Mouse (Mus musculus): ENCODE results near the gene Nlrp3.
"Not testable (repeated sequence)": the region's sequence is repeated elsewhere in the genome, so short reads cannot be mapped to it uniquely, and the experiment has no call there.

Gene Nlrp3

DNA sequence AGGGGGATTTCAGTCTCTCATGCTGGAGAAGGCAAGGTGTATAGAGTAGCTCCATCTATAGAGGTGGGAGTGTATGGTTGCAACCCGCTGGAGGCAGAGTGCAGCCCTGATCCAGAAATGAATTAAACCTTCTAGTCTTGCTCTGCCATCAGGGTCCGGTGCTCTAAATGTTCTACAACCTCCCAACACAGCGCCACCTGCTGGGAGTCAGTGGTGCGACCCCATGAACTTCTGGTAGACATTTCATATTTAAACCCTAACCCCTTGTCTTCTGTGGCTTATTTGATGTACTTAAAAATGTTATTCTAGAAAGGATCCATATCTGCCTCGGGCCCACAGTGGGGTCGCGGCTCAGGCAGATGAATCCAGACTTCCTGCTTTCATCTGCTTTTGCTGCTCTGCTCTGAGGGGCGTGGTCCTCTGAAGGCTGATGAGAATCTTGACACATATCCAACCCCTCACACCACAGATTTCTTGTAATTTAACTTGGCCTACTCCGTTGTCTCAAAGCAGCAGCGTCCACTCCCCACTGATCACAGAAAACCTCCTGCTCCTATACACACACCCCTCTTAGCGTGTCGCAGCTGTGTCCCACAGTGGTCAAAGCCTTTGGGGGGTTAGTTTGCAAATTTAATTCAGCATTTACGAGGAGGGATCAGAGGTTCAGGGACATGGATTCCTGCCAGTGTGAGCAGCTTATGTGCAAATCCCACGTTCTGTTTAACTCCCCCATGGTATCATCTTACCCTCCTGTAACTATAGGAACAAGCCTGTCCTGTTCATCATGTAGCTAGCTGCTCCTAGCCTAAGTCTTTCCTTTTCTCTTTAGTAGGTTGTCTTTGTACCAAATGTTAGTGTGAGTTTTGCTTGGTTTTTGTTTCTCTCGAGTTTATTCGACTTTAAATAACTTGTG lies 3.9 kb upstream of the Nlrp3 start:
- no peak for DNase-seq (ENCODE audit: low spot score)

DNA sequence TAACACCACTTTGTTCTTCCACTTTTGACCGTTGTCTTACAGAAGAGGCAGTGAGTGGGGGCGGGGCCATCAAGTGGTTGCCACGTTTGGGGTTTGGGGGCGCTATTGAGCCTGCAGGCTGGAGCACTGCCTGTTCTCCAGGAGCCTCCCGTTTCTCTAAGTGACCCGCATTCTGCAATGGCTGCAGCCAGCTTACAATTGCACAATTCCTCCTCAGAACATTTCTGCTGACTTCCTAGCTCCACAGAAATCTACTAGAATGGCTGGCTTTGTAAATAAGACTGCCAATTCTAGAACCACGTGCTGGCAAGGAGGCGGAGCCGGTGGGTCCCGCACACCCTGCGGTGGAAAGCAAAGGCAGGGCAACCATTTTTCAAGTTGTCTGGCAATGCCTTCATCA lies 3.0 kb upstream of the Nlrp3 start:
- DNase-seq (ENCODE audit: low spot score): peak; percentile 60

DNA sequence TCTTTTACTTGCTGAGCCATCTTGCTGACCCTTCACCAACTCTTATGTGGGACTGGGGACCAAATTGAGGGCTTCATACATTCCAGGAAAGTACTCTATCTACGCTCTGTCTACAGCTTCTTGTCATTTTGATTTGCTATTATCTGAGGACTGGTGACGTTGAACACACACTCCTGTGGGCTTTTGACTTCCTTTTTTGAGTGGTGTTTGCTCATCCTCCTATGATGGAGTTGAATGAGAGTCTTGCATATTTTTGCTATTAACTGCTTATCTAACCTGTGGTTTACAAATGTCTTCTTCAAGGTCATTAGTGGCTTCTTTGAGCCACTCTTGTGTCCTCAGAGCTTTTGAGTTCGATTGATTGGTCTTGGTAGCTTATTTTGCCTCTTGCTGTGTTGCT lies 1.2 kb upstream of the Nlrp3 start:
- DNase-seq (ENCODE audit: low spot score): no peak

DNA sequence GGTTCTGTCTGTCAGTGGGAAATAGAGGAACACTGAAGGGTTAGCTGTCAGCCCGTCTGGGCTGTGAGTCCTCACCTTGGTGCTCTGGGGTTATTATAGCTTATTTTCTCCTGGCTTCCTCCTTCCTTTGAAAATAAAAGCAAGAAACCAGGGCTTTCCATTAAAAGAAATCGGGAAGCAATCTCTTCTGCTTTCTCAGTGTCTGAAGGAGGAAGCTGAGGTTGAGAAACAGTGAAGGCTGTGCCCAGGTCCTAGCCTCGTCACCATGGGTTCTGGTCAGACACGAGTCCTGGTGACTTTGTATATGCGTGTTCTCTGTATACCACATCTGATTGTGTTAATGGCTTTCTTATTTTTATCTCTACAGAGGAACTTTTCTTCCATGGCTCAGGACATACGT lies 1.1 kb downstream of the Nlrp3 start:
- DNase-seq (ENCODE audit: low spot score): no peak

DNA sequence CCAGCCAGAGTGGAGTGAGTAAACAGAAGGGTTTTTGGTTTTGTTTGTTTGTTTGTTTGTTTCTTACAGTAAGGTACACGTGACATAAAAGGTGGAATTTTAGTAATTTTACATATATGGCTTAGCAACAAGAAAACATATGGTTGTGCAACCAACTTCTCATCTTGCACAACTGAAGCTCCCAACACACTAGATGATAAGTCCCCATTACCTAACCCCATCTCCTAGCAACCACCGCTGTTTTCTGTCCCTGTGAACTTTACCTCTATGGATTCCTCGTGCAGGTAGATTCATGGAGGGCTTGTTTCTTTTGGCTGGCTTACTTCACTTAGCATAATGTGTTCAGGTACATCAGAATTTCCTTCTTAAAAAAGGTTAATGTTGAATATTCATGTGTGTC lies 2.0 kb downstream of the Nlrp3 start:
- peak; percentile 54 for DNase-seq (ENCODE audit: low spot score)

DNA sequence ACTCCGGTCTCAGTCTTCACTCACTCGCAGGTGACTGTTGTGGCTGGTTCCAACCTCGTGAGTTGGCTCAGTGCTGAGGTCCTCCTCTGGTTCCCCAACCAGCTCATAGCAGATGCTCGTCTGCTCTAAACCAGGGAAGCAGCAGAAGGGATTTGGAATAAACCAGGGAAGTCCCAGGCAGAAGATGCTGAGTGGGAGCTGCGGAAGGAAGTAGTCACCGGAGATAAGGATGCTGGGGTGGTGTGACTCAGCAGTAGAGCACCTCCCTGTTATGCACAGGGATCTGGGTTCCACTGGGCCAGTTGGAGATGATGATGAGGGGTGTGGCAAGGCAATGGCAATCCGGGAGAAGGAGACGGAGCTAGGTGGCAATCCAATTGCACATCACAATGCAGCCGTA lies 2.6 kb downstream of the Nlrp3 start:
- no peak for DNase-seq (ENCODE audit: low spot score)

DNA sequence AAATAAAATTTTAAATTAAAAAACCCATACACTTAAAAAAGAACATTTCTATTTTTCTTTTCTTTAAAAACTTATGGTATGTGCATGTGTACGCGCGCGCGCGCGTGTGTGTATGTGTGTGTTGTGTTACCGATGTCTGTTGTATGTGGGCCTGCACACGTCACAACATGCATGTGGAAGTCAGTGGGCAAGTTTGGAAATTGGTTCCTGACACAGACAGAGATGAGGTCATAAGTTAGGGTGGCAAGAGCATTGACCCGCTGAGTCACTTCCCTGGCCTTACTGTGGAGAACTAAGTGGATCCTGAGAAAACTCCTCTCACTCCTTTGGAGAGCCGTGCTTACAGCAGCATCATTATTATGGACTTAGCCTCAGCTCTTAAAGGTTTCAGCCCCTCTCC lies 12.8 kb downstream of the Nlrp3 start:
- DNase-seq (ENCODE audit: low spot score): no peak

DNA sequence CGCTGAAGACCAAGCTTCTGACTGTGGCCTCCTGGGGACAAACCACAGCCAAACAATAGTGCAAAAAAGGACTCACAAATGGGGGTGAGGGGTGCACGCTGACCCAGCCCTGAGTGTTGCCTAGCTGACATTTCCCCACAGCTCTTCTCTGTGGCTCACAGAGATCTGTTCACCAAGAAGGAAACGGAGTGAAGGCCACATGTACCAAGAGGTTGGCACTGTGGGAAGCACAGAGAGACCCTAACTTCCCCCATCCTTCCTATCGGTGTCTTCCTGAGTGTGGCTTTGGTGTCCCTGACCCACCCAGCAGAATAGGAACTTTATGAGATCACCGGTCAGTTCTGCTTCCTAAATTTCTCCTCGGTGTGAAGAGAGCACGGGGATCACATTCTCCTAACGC lies 13.2 kb downstream of the Nlrp3 start:
- DNase-seq (ENCODE audit: low spot score): no peak

DNA sequence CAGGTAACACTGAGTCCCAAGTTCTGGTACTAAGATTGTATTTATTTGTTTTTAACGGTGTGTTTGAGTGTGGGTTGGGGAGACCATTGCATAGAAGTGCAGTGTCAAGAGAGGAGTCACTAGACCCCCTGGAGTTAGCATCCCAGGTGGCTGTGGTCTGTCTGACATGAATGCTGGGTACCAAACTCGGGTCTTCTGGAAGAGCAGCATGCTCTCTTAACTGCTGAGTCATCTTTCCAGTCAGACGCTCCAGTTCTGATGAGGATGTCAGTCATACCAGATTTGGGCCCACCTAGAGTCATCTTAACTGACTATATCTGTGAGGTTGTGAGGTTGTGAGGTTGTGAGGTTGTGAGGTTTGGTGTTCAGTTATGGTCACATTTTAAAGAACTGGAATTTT lies 19.5 kb downstream of the Nlrp3 start:
- no peak for DNase-seq (ENCODE audit: low spot score)

DNA sequence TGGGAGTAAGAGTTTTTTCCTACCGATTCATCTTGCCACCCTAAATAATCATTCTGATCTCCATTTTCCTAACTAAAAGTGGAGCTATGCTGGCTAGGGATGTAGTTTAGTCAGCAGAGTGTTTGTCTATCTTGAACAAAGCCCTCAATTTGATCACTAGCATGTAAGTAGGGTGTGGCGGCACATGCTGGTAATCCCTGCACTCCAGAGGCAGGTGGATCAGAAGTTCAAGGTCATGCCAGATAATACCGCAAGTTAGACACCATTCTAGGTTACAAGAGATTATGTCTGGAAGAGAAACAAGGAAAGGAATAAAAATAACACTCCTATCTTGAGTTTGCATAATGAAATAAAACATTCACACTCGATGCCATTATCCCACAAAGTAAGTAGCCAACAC lies 21.0 kb downstream of the Nlrp3 start:
- DNase-seq (ENCODE audit: low spot score): no peak

DNA sequence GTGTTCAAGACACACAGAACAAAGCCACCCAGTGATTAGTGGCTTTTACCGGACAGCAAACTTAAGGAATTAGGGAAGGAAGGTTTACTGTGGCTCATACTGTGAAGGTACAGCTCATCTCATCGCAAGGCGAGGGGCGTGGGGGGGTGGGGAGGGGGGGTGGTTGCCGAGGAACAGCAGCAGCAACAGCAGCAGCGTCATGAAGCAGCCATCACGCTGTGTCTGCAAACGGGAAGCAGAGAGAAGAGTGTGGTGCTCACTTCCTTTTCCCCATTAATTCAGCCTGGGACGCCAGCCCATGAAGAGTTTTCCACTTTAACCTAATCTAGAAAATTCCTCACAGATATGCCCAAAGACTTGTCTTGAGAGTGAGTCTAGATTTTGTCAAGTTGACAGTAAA lies 21.5 kb downstream of the Nlrp3 start:
- no peak for DNase-seq (ENCODE audit: low spot score)

DNA sequence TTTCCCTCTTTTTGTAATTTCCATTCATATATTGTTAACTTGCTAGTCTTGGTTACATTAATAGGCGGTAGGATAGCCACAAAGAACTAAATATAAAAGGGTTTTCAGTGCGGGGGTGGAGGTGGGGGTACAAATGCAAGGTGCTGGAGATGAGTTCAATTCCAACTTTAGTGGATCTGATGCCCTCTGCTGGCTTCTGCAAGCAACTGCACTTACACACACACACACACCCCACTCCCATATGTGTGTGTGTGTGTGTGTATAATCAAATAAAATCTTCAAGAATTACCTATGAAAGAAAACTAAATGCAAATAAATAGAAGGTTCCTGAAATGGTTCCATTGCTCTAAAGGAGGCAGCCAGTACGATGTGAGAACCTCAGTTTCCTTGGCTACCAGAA lies 27.9 kb downstream of the Nlrp3 start:
- DNase-seq (ENCODE audit: low spot score): no peak

DNA sequence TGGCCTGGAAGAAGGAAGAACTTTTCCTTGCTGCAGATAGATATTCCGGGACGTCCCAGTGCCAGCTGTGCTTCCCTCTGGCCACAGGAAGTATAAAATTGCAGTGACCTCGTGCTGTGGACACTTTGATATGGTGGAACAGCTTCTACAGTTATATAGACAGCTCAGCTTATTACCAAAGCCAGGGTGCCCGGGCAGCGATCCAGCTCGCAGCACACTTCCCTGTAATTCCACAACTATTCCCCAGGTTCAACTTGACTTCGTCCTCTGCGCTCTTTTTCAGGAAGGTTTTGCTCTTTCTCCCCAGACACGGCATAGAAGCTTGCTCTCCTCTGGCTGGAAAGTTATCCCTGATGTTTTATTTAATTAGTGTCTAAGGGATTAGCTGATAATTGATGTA lies 34.4 kb downstream of the Nlrp3 start:
- no peak for DNase-seq (ENCODE audit: low spot score)

DNA sequence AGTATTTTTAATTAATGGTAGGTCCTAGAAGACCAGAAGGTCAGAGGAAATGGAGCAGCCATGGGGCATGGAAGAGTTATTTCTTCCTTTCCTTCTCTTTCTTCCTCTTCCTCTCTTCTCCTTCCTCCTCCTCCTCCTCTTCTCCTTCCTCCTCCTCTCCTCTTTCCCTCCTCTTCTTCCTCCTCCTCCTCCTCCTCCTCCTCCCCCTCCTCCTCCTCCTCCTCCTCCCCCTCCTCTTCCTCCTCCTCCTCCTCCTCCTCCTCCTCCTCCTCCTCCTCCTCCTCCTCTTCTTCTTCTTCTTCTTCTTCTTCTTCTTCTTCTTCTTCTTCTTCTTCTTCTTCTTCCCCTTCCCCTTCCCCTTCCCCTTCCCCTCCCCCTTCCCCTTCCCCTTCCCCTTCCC lies 34.8 kb downstream of the Nlrp3 start, which contains the start of gene Olfr222:
Olfr222 (minus strand) TSS at position 101 of the 400 bp plus-strand sequence.
- not testable (repeated sequence) for DNase-seq (ENCODE audit: low spot score)

DNA sequence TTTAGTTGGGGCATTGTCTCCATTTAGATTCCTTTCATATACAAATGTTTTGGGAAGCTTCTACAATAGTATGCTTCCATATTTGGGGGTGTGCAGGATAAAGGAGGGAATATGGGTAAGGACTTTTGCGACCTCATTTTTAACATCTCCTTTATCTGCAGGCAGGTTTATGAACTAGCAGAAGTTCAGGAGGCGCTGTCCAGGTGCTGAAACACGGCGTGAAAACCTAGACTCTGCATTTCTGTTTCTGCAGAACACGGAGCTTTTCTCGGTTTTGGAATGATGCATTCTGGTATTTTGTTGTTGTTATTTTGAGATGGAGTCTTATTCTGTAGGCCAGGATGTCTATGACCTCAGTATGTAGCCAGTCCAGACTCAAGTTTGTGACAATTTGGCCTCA lies 43.2 kb downstream of the Nlrp3 start:
- no peak for DNase-seq (ENCODE audit: low spot score)

DNA sequence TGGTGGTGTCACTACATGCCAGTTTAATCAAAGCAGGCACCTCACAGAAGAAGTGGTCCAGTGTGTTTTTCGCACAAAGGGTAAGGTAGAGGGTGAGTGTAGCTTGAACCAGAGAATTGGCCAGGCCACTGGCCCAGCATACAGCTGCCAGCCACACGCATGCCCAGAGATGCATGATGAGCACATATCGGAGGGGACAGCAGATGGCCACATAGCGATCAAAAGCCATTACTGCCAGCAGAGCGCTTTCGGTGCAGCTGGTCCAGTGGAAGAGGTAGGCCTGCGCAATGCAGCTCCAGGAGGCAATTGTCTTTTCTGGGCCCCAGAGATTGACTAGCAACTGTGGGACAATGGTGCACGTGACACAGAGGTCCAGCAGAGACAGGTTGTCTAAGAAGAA lies 48.1 kb downstream of the Nlrp3 start:
- DNase-seq (ENCODE audit: low spot score): no peak

DNA sequence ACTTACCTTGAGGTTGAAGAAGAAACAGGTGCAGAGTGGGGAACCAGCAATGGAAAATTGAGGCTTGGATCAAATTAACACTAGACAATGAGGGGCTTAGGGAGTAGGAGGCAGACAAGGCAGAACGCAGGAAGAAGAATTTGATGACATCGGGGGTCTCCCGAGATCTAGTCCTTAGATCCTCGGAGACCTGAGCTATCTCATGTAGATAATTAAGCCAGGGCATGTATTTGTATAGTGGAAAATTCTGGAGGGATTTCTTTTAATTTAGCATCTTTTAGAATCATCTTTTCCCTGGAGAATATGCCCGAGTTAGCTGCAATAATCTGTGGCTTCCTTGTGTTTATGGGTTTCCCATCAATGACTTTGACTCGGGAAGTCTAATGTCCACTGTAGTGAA lies 51.8 kb downstream of the Nlrp3 start, which contains the start of gene Olfr223:
Olfr223 (minus strand) TSS at position 101 of the 400 bp plus-strand sequence.
- DNase-seq (ENCODE audit: low spot score): no peak

DNA sequence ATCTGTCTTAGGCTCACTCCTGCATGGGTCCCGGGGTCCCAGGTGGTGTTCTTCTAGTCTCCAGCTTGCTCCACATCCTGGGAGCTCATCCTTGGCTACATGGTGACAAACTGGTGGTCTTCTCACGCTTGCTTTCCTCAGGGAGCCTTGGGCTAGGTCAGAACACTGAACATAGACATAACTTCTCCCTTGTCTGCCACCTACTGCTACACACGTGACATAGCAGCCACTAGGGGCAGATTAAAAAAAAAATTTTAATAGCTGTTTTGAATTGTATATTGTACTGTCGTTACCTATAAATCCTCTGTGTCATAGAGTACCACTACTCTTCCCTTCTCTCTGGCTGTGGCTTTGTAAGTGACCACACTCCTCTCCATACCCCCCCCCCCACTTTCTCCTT lies 54.7 kb downstream of the Nlrp3 start:
- DNase-seq (ENCODE audit: low spot score): no peak

DNA sequence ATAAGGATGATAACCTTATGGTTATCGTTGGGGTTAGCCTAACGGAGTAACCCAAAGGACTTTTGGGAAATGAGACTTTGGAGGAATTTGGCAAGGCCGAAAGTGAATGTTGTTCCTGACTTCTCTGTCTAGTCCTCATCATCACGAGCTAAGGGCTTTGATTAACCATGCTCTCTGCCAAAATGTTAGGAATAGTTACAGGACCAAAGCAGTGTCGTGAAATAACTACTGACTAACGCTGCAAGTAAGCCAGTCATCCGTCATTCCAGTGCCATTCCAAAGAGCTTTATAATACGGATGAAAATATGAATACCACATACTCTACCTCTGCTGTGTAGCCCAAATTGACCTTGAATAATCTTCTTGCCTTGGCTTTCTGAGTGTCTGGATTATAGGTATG lies 55.6 kb downstream of the Nlrp3 start:
- no peak for DNase-seq (ENCODE audit: low spot score)

DNA sequence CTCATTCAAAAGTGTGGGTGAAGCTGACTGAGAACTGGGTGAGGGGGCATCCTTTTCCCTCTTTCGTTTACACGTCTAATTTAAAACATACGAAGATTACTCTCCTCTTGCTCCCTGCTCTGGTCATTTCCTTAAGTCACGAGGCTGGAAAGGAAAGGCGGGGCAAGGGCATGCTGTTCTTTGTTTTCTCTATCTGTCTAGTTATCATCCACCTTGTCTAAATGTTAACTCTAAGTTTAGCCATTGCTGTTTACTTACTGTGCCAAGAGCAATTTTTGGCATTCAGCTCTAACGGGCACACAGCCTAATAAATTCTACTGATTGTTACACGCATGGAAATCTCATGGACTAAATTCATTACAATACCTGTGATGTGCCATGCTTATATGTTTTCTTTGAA lies 57.8 kb downstream of the Nlrp3 start:
- DNase-seq (ENCODE audit: low spot score): no peak

DNA sequence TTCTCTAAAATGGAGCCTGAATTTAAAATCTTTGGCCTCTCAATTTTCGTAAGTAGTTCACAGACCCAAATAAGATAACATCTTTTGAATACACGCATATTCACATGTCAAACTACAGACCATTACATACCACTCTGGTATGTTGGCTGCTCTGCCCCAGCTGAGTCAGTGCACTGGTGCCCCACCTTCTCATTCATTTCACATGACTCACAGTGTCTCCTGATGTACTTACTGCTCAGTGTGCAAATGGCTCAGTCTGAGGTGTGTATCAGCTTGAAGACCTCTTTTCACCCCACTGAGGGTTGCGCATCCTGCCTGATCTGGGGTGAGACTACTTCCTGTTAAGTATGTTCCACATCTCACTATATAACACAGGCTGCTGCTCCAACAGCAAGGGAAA lies 59.5 kb downstream of the Nlrp3 start:
- no peak for DNase-seq (ENCODE audit: low spot score)

DNA sequence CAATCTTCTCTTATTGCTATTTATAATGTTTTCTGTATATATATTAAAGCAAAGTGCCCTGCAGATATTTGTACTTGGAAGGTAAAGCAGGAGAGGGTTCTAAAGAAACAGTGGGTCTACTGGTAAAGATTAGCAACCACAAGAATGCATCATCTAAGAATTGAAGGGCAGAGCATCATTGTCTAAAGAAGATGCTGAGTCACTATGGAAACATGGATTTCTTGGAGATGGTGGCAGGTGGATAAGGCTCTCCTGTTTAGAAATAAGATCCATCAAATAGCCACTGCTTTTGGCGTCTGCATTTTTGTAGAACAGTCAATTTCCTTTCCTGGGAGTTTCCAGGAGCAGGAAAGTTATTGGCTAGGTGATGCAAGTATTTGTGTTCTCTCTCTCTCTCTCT lies 60.9 kb downstream of the Nlrp3 start:
- no peak for DNase-seq (ENCODE audit: low spot score)

DNA sequence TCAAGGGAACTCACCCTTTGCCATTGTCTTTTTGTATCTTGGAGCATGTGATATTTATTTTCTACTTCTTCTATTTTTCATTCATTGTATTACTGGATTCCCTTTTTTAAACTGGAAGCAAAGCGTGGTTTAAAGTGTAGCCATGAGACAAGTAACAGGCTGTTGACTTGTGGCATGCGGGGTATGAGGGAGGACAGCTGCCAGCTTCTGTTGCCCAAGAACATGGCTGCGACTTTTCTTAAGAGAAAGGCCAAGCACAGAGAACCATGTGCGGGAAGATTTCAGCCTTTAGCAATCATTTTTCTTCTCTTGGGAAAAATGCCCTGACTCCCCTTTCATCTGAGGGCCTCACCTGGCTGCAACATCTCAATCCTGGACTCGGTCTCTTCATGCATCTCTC lies 70.3 kb downstream of the Nlrp3 start:
- no peak for DNase-seq (ENCODE audit: low spot score)

DNA sequence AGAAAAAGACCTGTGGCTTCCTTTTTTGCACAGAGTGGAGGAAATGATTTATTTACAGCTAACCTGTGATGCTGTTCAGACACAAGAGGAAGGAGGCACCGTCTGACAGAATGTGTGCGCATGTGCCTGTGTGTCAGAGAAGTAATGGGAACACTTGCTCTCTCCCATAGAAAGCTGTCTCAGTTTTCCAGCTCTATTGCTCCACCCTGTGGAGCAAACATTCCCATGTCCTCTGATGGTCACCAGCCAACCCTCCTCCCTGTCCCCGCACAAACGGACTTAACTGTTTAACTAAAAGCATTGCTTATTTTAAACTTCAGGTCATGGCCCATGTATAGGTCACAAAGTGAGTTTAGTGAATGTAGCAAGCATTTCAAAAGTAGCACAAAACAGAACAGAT lies 72.8 kb downstream of the Nlrp3 start:
- no peak for DNase-seq (ENCODE audit: low spot score)

Data from yolk sac, embryonic 10.5 days (tissue).